Mouse (Mus musculus): ENCODE data around the gene Enpep.

The Enpep gene

DNA sequence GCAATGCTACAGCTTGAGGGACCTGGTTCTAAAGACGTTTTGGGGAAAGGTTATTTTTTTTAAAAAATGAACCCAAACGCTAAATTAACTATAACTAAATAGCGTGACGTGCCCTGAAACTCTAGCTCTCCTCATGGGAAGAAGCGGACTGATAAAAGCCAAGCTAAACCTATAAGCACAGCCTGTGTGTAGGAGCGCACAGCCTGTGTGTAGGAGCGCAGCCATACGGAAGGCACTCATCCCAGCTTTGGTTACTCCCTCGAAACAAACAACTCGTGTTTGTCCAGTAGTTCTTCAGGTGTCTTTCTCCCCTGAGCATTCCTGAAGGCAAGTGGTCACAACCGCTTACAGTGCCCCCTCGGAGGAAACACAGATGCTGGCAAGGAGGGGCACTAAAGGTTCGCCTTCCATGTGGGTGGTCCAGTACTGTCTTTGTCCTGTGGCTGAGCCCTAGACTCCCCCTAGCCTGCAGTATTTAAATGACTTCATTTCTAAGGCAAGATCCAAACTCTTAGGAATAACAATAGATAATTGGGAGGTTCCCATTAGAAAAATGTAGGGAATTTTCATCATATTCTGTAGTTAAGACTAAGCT is 93.8 kb downstream of the Enpep start:
- DNase-seq (ENCODE audit: low spot score), result no peak

DNA sequence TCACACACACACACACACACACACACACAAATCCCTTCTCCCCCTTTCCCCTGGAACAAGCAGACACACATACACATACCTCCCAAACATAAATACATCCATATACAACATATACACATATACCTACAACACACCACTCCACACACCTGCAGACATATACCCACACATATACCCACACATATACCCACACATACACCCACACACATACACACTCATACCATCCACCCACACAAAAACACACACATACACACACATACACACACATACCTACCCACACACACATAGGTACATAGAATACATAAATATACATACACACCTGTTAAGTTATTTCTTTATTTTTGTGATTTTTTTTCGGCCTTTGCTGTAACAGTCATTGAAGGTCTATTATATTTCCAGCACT is 94.5 kb downstream of the Enpep start:
- no peak for DNase-seq (ENCODE audit: low spot score)

DNA sequence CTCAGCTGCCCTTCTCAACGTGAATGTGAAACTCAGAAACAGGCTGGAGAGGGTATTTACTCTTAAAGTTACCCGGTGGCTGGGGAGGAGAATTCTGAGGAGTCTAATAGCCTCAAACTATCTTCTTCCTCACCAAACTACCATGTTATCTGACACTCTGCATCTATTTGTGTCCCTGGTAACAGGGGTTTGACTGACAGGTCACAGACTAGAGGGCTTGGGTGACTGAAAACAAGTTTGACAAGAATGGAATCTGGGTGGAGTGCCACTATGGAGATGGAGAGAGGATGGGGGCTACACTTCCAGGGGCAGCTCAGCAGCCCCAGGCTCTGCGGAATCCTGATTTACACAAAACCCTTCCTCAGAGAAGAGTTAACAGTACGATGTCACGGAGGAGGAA is 105.2 kb downstream of the Enpep start:
- DNase-seq (ENCODE audit: low spot score), result no peak

DNA sequence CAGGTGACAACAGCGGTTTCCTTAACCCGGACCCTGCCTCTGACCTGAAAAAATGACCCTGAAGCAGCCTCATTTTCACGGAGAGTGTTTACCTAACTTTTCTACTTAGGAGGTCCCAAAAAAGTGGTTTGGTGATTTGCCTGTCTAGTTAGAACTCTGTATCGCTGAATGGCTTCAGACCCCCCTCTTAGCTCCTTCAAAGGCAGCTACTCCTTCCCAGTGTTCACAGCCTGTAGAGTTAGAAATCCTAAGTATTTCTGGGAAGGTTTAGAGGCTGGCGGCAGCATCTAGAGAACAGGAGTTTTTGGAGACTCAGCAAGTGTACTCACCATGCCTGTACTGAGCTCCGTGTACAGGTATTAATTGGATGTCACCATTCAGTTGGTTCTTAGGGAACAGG is 105.8 kb downstream of the Enpep start:
- DNase-seq (ENCODE audit: low spot score), result no peak

DNA sequence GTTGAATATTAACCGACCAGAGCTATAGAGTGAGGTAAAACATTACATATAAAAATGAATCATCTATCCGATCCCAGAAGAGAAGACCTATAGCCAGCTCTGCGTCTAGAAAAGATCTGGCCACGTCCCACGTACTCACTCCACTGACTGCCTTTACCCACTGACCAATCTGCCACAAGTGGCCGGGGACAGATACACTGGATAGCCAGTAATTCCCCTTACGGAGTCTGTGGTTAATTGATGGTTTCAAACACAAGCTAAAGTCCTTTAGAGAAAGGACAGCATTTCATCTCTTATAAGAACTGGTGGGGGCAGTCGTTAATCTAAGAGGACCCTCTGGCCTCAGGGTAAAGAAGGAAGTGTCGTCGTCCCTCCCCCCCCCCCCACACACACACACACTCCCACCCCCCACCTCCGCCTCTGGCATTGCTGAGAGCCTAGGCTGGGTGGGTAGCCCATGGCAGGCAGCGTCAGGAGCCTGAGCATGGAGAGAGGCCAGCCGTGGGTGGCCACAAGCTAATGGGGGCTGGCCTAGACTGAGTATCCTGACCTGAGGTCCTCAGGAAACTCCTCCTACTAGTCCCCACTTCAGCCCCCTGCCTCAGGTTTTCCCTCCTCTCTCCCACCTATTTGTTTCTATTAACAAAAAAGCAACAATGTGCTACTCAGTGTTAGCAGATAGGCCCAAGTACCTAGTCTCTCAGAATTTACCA is 106.8 kb downstream of the Enpep start:
- DNase-seq (ENCODE audit: low spot score), result no peak

DNA sequence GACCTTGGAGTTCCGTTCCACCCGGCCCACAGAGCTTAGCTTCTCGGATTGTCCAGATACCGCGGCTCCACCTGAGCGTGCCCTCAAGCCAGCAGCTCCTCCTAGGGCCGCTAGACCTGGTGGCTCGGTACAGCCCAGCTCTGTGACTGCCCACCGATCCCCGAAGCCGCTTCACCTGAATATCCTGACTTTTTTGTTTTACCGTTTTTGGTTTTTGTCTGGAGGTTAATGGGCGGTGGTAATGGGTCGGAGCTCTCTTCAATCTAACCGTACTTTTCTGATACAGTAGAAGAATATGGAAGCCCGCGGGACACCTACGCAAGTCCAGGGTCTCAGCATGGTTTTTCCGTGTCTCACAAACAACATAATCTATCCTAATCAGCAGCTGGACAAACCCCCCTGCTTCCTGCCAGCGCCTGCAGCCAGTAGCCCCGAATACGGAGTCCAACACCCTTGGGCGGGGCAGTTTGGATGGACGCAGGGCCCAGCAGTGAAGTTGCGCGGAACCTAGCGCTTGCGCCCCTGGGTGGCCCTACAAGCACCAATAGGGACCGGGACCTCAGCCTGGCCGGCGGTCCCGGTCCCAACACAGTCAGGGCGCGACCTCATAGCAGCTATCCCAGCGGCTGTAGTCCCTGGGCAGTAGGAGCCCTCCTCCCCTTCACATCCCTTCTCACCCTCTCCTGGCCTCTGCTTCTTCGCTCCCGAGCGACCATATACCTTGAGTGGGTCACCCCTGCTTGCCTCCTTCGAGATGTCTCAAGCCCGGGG is 107.5 kb downstream of the Enpep start:
- DNase-seq (ENCODE audit: low spot score), result no peak

DNA sequence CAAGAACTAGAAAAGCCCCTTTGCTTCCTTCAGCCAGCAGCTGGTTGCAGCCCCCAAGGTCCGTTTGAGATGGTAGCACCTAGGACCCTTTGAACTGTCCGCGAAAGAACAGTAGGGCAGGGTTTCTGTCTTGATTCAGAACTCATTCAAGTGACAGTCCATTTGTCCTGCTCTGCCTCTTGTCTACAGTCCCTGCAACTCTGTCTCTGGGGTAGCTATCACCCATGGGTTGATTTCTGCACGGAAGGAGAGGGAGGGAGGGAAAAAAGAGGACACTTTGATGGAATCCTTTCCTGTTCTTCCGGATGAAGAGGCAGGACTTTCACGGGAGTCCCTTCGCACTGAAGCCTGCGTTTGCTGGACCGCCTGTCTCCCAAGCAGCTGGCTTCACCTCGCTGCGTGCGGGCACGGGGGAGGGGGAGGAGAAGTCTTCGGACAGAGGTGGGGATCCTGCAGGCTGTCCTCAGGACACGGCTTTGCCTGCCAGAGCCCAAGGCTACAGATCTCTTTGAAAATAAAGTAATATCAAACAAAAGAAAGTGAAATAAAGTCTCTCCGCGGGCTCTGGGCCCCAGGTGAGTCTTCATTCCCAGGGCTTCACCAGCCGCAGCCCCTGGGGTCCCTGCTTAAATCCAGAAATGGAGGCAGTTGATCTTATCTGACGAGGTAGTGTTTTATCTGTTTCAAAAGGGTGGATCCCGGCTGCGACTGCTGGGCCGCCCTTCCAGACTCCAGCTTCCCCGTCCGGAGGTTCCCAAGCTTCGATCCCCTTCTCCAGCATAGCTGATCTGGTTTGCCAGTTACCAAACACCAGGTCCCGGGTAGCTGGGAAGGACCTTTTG is 108.3 kb downstream of the Enpep start:
- DNase-seq (ENCODE audit: low spot score), result no peak

DNA sequence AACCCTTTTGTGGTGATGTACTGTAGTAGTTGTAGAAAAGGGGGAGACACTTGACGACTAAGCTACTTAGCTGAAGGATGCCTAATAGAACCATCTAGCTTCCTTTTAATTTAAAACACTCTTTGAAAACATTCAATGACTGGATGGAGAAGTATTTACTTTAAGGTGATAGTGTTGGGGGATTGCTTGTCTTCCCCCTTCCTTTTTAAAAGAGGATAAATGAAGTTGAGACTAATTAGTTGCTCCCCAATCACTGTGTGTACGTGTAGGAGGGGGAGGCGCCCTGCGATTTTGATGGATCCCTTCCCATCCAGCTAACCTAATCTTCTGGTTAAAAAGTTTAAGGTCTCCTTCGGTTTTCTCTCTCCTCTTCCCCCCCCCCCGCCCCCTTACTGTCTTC is 109.1 kb downstream of the Enpep start:
- DNase-seq (ENCODE audit: low spot score), result no peak

DNA sequence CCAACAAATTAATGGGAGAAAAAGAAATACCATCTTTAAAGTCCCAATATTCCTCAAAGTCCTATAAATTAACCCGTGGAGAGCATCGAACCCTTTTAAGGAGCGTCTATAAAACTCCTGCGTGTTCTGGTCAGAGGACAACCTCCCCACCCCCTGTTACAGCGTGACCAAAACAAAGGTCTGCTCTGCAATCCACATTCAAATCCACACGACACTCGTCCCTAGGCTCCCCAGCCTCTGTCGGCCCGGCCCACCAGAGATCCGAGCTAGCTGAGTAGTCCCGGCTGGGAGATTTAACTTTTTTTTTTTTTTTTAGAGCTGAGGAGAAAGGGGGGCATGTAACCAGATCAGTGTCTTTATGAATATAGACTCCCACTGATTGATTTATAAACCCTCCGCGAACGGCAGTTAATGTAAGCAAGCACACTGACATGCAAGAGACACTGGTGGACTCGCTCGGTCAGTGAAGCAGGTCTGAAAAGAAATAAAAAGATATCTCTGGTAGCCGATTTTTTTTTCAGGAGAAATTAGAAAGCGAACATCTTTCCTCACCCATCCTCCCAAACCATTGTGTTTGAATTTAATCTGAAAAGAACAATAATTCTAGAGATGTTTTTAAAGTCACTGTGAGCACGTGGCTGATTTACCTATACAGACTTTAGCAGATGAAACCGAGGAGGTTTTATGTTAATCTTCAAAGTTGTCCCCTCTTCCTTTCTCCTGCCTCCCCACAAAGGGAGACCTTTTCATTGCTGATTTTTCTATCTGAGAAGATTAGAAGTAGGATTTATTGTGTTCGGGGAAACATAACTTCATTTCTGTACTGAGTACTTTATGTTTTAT is 109.9 kb downstream of the Enpep start:
- no peak for DNase-seq (ENCODE audit: low spot score)

DNA sequence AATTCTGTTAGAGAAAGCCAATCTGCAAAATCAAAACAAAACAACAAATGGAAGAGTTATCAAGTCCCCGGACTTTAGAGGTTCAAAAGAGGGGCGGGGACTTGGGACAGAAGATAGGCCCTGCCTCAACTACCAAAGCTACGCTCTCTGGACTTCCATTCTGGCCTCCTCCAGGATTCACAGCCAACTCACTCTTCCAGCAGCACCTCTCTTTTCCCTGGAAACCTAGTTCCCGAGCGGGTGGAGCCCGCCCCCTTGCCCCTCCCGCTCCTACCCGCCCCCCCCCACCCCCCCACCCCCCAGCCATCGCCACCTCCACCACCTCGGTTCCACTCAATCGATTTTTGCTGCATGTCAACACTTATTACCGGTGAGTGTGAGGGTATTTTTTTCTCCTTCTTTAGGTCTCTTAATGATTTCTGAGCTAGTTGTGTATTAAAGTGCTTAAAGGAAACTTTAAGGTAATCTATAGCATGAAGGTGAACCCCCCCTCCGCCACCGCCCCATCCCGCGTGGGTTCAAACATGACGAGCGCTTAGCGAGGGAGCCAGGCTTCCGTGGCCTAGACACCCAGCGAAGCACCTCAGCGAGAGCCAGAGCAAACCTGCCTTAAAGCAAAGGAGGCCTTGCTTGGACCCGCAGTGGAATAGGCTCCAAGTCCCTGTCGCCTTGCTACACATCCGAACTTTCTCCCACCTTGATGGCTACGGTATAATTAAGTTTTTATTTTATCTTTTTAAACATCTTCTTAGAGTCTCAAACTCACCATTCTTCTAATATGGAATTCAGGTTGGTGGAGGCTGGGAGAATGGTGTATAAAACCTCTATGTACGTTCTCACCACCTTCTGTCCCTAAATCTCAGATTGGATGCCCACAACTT is 110.9 kb downstream of the Enpep start:
- no peak for DNase-seq (ENCODE audit: low spot score)

DNA sequence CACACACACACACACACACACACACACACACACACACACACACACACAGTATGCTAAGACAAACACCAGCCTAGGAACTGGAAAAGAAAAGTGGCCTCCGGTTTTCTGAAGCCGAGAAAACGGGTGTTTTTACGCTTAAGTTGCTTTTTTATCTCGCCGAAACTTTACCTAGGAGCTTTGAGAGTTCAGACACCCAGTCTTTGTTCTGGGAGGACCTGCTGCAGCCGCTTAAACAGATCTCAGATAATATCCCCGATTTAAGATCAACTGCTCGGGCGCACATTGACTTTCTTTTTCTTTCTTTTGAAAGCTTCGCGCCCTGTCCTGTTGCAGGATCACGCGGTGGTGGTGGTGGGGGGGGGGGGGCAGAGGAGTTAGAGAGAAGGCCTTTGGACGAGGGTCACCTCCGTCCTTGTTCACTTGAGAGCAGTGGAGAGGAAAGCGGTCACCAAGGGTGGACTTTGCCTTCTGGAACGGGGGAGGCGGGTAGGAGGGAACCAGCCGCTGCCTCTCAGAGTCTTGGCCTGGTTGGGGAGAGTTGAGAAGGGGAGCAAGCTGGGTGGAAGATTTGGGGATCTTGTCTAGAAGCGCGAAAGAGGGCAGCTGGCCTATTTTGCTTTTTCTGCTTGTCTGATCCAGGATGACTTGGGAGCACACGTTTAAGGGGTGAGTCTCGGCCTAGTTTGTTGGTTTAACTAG is 111.7 kb downstream of the Enpep start:
- DNase-seq (ENCODE audit: low spot score), result no peak

DNA sequence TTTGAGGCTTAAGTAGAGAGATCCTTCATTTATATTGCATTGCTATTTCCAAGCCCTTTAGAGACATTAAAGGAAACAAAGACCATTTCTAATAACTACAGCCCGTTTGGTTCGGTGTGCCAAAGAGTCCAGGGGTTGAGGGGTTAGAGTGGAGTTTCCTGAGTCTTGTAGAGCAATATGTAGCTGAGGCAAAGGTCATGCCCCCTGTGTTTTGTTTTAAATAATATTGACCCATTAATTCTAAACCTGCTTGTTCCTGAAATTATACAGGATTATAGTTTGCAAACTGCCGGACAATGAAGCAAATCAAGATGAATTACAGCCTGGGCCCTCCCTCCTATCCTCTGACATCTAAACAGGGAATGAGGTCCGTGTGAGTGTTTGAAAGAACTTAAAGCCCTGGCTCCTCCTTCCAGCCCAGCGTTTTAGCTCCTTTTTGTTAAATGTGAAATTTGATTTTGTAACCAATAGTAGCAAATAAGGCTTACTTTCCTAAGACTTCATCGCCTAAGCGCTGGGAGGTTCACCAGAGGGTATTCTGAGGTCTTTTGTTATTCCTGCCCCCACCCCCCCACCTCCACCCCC is 112.3 kb downstream of the Enpep start:
- DNase-seq (ENCODE audit: low spot score), result no peak
